Mouse (Mus musculus) spleen, adult 2 months (tissue): ENCODE measurements around the gene Gm10197.

ENCODE experiments used
- CTCF ChIP-seq: fragments of 200-500 bp; IDR thresholded peaks from 2 replicates; pipeline ENCODE4 v1.5.1; 2011; ENCODE audit warnings: mild to moderate bottlenecking, inconsistent platforms; ENCODE audit not compliant: insufficient read depth, insufficient read length, insufficient replicate concordance; ENCODE audit errors: extremely low read depth
- POLR2A ChIP-seq: fragments of 200-500 bp; IDR thresholded peaks from 2 replicates; pipeline ENCODE4 v1.6.1; 2011; ENCODE audit warnings: low read depth, low read length, inconsistent platforms

GRCm38 (mm10) chr19:53333730-53334129 is 37.8 kb downstream of the Gm10197 start:
- TF ChIP-seq CTCF (no peak), POLR2A (no peak)
